Mouse (Mus musculus): ENCODE results near the gene Tbx19.

DNA sequence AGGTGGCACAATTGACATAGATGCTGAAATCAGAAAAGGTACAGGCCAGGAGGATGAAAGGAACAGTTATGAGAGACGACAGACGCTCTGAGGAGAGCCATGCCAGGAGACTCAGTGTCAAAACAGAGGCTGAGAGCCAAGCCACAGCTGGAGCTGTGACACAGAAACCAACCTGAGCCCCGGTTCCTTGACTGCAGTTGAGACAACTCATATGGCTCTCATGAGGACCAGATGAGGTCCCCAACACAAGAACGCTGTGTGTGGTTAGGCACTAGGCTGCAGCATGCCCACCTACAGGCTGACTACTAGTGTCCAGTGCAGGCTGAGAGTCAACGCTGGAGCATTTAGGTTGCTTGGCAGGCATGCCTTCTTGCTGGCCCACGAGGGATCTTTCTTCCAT is 17.5 kb upstream of the Tbx19 start:
- no peak for TF ChIP-seq CTCF (conservative IDR thresholded peaks at IDR 0.05; ENCODE audit: insufficient read depth, insufficient read length, low read depth, low read length)
- no peak for TF ChIP-seq POLR2A (IDR thresholded peaks at IDR 0.05; ENCODE audit: low read depth, low read length)

Data from kidney, adult 2 months (tissue).